Mouse (Mus musculus) 416B (cell line): Measurements from ENCODE around the gene C1qtnf7.

Experiments used
- DNase-seq: peaks from one replicate; pipeline ENCODE4 v3.0.0; 2011; ENCODE audit warnings: low read depth

The C1qtnf7 gene

GRCm38 (mm10) chr5:43515401-43515976 is at the start of gene C1qtnf7:
Gene C1qtnf7, plus strand, starts transcription at chr5:43515538.
- no peak for DNase-seq

- DNase-seq: no peak
Measured at GRCm38 (mm10) chr5:43466762-43467161, 48.6 kb upstream of the C1qtnf7 start.

GRCm38 (mm10) chr5:43467214-43467613 is 48.1 kb upstream of the C1qtnf7 start:
- DNase-seq: no peak

GRCm38 (mm10) chr5:43468937-43469336 is 46.4 kb upstream of the C1qtnf7 start:
- DNase-seq: no peak

- no peak for DNase-seq
Measured at GRCm38 (mm10) chr5:43477953-43478352, 37.4 kb upstream of the C1qtnf7 start.

- DNase-seq: no peak
Measured at GRCm38 (mm10) chr5:43480046-43480445, 35.3 kb upstream of the C1qtnf7 start.

- DNase-seq: no peak
Measured at GRCm38 (mm10) chr5:43480786-43481185, 34.6 kb upstream of the C1qtnf7 start.

- no peak for DNase-seq
Measured at GRCm38 (mm10) chr5:43481824-43482223, 33.5 kb upstream of the C1qtnf7 start.

GRCm38 (mm10) chr5:43501887-43502286 is 13.5 kb upstream of the C1qtnf7 start:
- no peak for DNase-seq

- no peak for DNase-seq
Measured at GRCm38 (mm10) chr5:43504243-43504786, 11.0 kb upstream of the C1qtnf7 start.

GRCm38 (mm10) chr5:43508470-43508869 is 6.9 kb upstream of the C1qtnf7 start:
- DNase-seq: no peak

- peak; percentile 82 for DNase-seq
Measured at GRCm38 (mm10) chr5:43508892-43509291, 6.4 kb upstream of the C1qtnf7 start.

GRCm38 (mm10) chr5:43511126-43511525 is 4.2 kb upstream of the C1qtnf7 start:
- no peak for DNase-seq

- no peak for DNase-seq
Measured at GRCm38 (mm10) chr5:43516491-43516890, 1.2 kb downstream of the C1qtnf7 start.

GRCm38 (mm10) chr5:43517313-43517712 is 2.0 kb downstream of the C1qtnf7 start:
- no peak for DNase-seq

- DNase-seq: no peak
Measured at GRCm38 (mm10) chr5:43519905-43520304, 4.6 kb downstream of the C1qtnf7 start.

- no peak for DNase-seq
Measured at GRCm38 (mm10) chr5:43521369-43521768, 6.0 kb downstream of the C1qtnf7 start.

GRCm38 (mm10) chr5:43522866-43523265 is 7.5 kb downstream of the C1qtnf7 start:
- no peak for DNase-seq

GRCm38 (mm10) chr5:43526874-43527584 is 11.7 kb downstream of the C1qtnf7 start:
- DNase-seq: no peak

- no peak for DNase-seq
Measured at GRCm38 (mm10) chr5:43530186-43530585, 14.8 kb downstream of the C1qtnf7 start.

- no peak for DNase-seq
Measured at GRCm38 (mm10) chr5:43530886-43531285, 15.5 kb downstream of the C1qtnf7 start.

GRCm38 (mm10) chr5:43538322-43539167 is 23.2 kb downstream of the C1qtnf7 start:
- no peak for DNase-seq

- DNase-seq: no peak
Measured at GRCm38 (mm10) chr5:43539168-43539516, 23.8 kb downstream of the C1qtnf7 start.
